Mouse (Mus musculus): ENCODE measurements around the gene Fam151a. TPM values are rescaled to one million over a fixed set of nuclear protein-coding genes. Genes with fewer than 3 reads are reported as not detected.

The Fam151a gene
- polyA plus RNA-seq (2015; fragmentation: Nextera tagmentation; extraction: Ambion mirVana): 8.8 and 11.4 TPM in 2 replicates

- Histone ChIP-seq H3K4me1 (replicated peaks; ENCODE audit: insufficient read depth, low read length) (no peaks in the 10 kb centered on the region), H3K9me3 (replicated peaks; ENCODE audit: low read length) (no peaks in the 10 kb centered on the region), H3K4me2 (ENCODE audit: low read length) (no peak within 1 kb of the TSS), H3K27ac (no peak within 1 kb of the TSS), H3K36me3 (ENCODE audit: insufficient read depth, low read length) (no peaks in the 10 kb centered on the region), H3K9ac (ENCODE audit: low read depth, low read length) (no peak within 1 kb of the TSS), H3K27me3 (ENCODE audit: insufficient read depth, low read length) (no peaks in the 10 kb centered on the region), H3K4me3 (replicated peaks; ENCODE audit: low read depth, low read length) (no peak within 1 kb of the TSS)
- WGBS: 20% methylated on average over 4 of the region's 4 CpGs
- peak; percentile 86 for DNase-seq (ENCODE audit: low spot score)
- ATAC-seq (replicated peaks; ENCODE audit: low FRiP score, low read depth): peak; percentile 50
- TF ChIP-seq CTCF (IDR thresholded peaks at IDR 0.05; ENCODE audit: low read depth): no peak
Measured at GRCm38 (mm10) chr4:106733636-106734035, at the start of gene Fam151a. Gene Fam151a (plus strand): TSS chr4:106733889.

- no peak; the same call in 1 of the 2 replicates for ATAC-seq (replicated peaks; ENCODE audit: low FRiP score, low read depth)
- no peaks in the 10 kb centered on the region for H3K4me1 ChIP-seq (replicated peaks; ENCODE audit: insufficient read depth, low read length)
Measured at GRCm38 (mm10) chr4:106688636-106689296, 44.9 kb upstream of the Fam151a start.

GRCm38 (mm10) chr4:106693841-106694430 lies 39.8 kb upstream of the Fam151a start:
- DNase-seq (ENCODE audit: low spot score) (no peak), ATAC-seq (replicated peaks; ENCODE audit: low FRiP score, low read depth) (no peak)
- H3K4me2 ChIP-seq (ENCODE audit: low read length): no peak overlapping the region
- no peaks in the 10 kb centered on the region for H3K27me3 ChIP-seq (ENCODE audit: insufficient read depth, low read length)
- no peak overlapping the region for H3K9ac ChIP-seq (ENCODE audit: low read depth, low read length)
- WGBS: 74% methylated on average over 15 of the region's 15 CpGs
- H3K4me1 ChIP-seq (replicated peaks; ENCODE audit: insufficient read depth, low read length): no peaks in the 10 kb centered on the region
- no peak overlapping the region for H3K27ac ChIP-seq
- H3K9me3 ChIP-seq (replicated peaks; ENCODE audit: low read length): no peaks in the 10 kb centered on the region
- no peaks in the 10 kb centered on the region for H3K36me3 ChIP-seq (ENCODE audit: insufficient read depth, low read length)
- H3K4me3 ChIP-seq (replicated peaks; ENCODE audit: low read depth, low read length): no peak overlapping the region
- TF ChIP-seq CTCF (IDR thresholded peaks at IDR 0.05; ENCODE audit: low read depth): no peak

More at GRCm38 (mm10) chr4:106688636-106689296, 44.9 kb upstream of the Fam151a start:
- no peaks in the 10 kb centered on the region for H3K9me3 ChIP-seq (replicated peaks; ENCODE audit: low read length)
- TF ChIP-seq CTCF (IDR thresholded peaks at IDR 0.05; ENCODE audit: low read depth): no peak
- H3K36me3 ChIP-seq (ENCODE audit: insufficient read depth, low read length): no peaks in the 10 kb centered on the region
- no peaks in the 10 kb centered on the region for H3K27me3 ChIP-seq (ENCODE audit: insufficient read depth, low read length)
- H3K4me2 ChIP-seq (ENCODE audit: low read length): no peak overlapping the region
- DNase-seq (ENCODE audit: low spot score): peak; percentile 20
- no peak overlapping the region for H3K27ac ChIP-seq
- 33% methylated on average over 3 of the region's 3 CpGs for WGBS
- H3K4me3 ChIP-seq (replicated peaks; ENCODE audit: low read depth, low read length): no peak overlapping the region
- no peak overlapping the region for H3K9ac ChIP-seq (ENCODE audit: low read depth, low read length)

- Histone ChIP-seq H3K9ac (ENCODE audit: low read depth, low read length) (no peak overlapping the region), H3K4me1 (replicated peaks; ENCODE audit: insufficient read depth, low read length) (no peaks in the 10 kb centered on the region), H3K9me3 (replicated peaks; ENCODE audit: low read length) (no peaks in the 10 kb centered on the region), H3K4me2 (ENCODE audit: low read length) (no peak overlapping the region), H3K4me3 (replicated peaks; ENCODE audit: low read depth, low read length) (no peak overlapping the region), H3K36me3 (ENCODE audit: insufficient read depth, low read length) (no peaks in the 10 kb centered on the region), H3K27me3 (ENCODE audit: insufficient read depth, low read length) (no peaks in the 10 kb centered on the region), H3K27ac (no peak overlapping the region)
- DNase-seq (ENCODE audit: low spot score) (peak; percentile 75), ATAC-seq (replicated peaks; ENCODE audit: low FRiP score, low read depth) (peak; percentile 71)
- WGBS: 10% methylated on average over 9 of the region's 9 CpGs
- peak; percentile 78 for TF ChIP-seq CTCF (IDR thresholded peaks at IDR 0.05; ENCODE audit: low read depth)
Measured at GRCm38 (mm10) chr4:106699989-106700388, 33.7 kb upstream of the Fam151a start.

- ATAC-seq (replicated peaks; ENCODE audit: low FRiP score, low read depth) (no peak), DNase-seq (ENCODE audit: low spot score) (no peak)
- Histone ChIP-seq H3K27me3 (ENCODE audit: insufficient read depth, low read length) (no peaks in the 10 kb centered on the region), H3K4me2 (ENCODE audit: low read length) (no peak overlapping the region), H3K4me1 (replicated peaks; ENCODE audit: insufficient read depth, low read length) (no peaks in the 10 kb centered on the region), H3K9me3 (replicated peaks; ENCODE audit: low read length) (no peaks in the 10 kb centered on the region), H3K36me3 (ENCODE audit: insufficient read depth, low read length) (no peaks in the 10 kb centered on the region), H3K4me3 (replicated peaks; ENCODE audit: low read depth, low read length) (no peak overlapping the region), H3K27ac (no peak overlapping the region), H3K9ac (ENCODE audit: low read depth, low read length) (no peak overlapping the region)
- TF ChIP-seq CTCF (IDR thresholded peaks at IDR 0.05; ENCODE audit: low read depth): no peak
- WGBS: 19% methylated on average over 4 of the region's 4 CpGs
Measured at GRCm38 (mm10) chr4:106700798-106701197, 32.9 kb upstream of the Fam151a start.

GRCm38 (mm10) chr4:106703956-106704355 lies 29.7 kb upstream of the Fam151a start:
- H3K9me3 ChIP-seq (replicated peaks; ENCODE audit: low read length): no peaks in the 10 kb centered on the region
- WGBS: 71% methylated on average over 10 of the region's 10 CpGs
- H3K36me3 ChIP-seq (ENCODE audit: insufficient read depth, low read length): no peaks in the 10 kb centered on the region
- no peaks in the 10 kb centered on the region for H3K27me3 ChIP-seq (ENCODE audit: insufficient read depth, low read length)
- no peak for ATAC-seq (replicated peaks; ENCODE audit: low FRiP score, low read depth)
- no peak overlapping the region for H3K4me3 ChIP-seq (replicated peaks; ENCODE audit: low read depth, low read length)
- no peak for TF ChIP-seq CTCF (IDR thresholded peaks at IDR 0.05; ENCODE audit: low read depth)
- no peak overlapping the region for H3K4me2 ChIP-seq (ENCODE audit: low read length)
- H3K27ac ChIP-seq: no peak overlapping the region
- no peak for DNase-seq (ENCODE audit: low spot score)
- H3K9ac ChIP-seq (ENCODE audit: low read depth, low read length): no peak overlapping the region
- no peaks in the 10 kb centered on the region for H3K4me1 ChIP-seq (replicated peaks; ENCODE audit: insufficient read depth, low read length)

Measured in kidney, postnatal 0 days (tissue).